Mouse (Mus musculus) spleen, postnatal 14 days (tissue): ENCODE measurements at regions not wholly inside any gene's neighbourhood (a gene's known extent, or its start where the extent isn't known, plus 50 kb on each side); places are given as distances from the start of the nearest gene placed in this dataset.
A peak's percentile ranks its signal among the peaks of the same experiment; 100 is the strongest.

Source experiments
- DNase-seq, 2 experiments: peaks; one replicate each; pipeline ENCODE4 v3.0.0; 2021 to 2022; ENCODE audit warnings: low spot score in 2 of 2

- DNase-seq, result no peak
Observed at GRCm38 (mm10) chr8:26689479-26690177, 287.5 kb upstream of the Zfp703 start.

GRCm38 (mm10) chr8:26690178-26690735, 286.9 kb upstream of the Zfp703 start:
- no peak for DNase-seq

- DNase-seq, result no peak
Observed at GRCm38 (mm10) chr8:26697579-26698084, 279.5 kb upstream of the Zfp703 start.

GRCm38 (mm10) chr8:26698580-26698979, 278.5 kb upstream of the Zfp703 start:
- DNase-seq, result peak in 1 of 2 experiments; percentile 6

DNA sequence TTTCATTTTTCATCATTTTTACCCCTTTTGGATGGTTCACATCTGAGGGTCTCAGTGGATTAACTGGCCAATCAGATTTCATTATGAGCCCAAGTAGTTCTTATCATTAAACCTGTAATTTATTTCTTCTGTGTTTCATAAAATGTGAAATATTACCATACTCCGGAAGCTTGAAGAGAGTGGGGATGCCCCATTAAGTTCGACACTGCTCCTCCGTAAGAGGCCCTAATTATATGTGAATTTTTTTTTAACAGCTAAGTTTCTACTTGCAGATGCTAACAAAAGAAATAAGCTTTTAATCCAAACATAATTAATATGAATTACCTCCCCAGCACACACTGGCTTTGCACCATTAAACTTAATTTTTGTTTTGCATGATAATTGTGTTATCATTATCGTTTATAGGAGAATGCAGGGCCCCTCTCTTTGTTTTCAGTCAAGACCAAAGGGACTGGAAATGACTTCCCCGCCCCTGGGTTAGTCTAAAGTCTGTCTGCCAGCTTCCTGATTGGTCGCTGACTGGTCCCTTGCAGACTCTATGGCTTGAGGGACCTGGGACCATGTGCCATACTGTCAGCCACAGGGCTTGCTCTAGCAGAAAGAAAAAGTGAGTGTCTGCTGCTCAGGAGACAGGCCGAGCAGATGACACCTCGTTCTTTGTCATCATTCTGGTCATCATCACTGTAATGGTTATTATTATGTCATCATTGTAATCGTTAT, 270.9 kb upstream of the Zfp703 start:
- DNase-seq, result no peak

GRCm38 (mm10) chr8:26706768-26707156, 270.4 kb upstream of the Zfp703 start:
- no peak for DNase-seq

DNA sequence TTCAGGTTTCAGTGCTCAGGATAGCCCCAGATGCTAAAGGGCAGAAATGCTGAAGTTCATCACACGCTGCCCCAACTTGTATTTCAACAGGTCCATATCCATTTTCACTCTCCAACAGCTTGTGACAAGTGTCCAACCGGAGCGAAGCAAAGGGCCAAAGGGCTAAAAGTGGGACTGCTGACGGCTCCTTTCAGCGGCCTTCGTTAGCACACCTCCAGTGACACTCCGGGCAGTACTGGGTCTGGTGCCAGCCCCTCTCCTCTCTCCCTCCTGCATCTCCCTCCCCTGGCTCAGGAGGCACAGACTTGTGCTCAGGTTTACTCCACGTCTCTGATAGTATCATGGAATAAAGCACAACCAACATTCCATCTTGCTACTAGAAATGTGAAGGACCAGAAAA, 263.3 kb upstream of the Zfp703 start:
- no peak for DNase-seq

GRCm38 (mm10) chr8:26714714-26715113, 262.4 kb upstream of the Zfp703 start:
- DNase-seq, result no peak

- no peak for DNase-seq
Observed at GRCm38 (mm10) chr8:26718409-26719355, 258.4 kb upstream of the Zfp703 start.

GRCm38 (mm10) chr8:26722766-26723165, 254.4 kb upstream of the Zfp703 start:
- no peak for DNase-seq

- no peak for DNase-seq
Observed at GRCm38 (mm10) chr8:26724628-26725027, 252.5 kb upstream of the Zfp703 start.

DNA sequence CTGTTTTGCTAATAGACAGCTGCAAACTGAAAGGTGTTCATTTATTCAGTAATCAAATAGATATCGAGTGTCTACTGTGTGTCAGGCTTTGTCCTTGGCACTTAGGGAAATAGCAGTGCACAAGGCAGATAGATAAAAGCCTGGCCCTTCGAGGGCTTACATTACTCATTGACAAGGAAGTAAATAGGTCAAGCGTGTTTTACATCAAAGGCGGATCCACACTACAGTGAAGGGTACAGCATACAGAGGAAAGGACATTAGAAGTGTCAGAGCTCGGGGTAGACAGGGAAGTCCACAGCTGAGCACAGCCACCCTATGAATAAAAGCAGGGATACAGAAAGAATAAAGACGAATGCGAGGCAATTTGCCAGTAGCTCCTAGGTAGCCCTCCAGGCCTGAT, 251.6 kb upstream of the Zfp703 start:
- no peak for DNase-seq

DNA sequence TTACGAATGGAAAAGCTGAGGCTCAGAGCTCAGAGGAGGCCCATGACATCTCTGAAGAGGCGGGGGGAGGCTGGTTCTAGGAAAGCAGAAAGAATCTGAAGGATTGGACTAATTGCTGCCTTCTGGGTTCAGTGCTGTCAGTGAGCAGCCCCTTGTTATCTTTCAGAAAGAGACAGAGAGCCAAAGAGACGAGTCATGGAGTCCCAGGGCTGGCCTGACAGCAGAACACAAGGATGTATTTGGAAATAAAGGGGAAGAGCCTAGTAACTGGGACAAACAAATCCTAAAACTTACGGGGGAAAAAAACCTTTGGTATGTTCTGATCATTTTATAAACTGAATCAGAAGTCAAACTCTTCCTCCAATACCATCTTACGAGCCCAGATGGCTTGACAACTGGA, 247.8 kb upstream of the Zfp703 start:
- DNase-seq, result no peak

DNA sequence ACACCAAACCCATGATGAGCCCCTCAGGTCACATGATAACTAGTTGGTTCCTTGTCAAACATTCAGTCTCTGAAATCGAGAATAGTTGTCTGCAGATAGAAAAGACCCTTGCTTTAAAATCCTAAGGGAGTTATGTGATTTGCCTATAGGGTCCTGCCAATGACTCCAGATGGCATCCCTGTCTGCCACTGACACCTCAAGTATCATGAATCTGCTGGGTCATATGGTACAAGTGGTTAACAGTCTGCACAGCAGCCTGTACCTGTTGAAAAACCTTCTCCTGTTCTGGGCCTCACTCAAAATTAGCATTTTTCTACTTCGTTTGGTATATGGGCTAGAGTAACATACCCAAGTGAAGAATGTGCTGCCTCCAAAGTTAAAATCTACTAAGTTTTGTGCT, 246.0 kb upstream of the Zfp703 start:
- no peak for DNase-seq

GRCm38 (mm10) chr8:26744424-26744823, 232.7 kb upstream of the Zfp703 start:
- DNase-seq, result no peak

DNA sequence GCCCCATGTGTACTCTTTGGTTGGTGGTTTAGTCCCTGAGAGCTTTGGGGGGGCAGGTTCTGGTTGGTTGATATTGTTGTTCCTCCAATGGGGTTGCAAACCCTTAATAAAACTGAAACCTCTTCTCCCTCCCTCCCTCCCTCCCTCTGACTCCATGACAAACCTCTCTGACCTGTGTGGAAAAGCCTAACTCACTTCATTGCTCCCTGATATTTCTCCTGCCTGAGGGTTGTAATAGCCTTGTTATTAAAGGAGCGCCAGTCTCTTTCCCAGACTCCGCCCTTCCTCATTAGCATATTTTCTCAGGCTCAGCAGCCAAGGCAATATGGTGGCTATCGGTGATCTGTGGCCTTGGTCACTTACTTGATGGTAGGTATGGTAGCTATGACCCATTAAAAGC, 230.3 kb upstream of the Zfp703 start:
- no peak for DNase-seq

GRCm38 (mm10) chr8:26747241-26747972, 229.7 kb upstream of the Zfp703 start:
- DNase-seq, result no peak

DNA sequence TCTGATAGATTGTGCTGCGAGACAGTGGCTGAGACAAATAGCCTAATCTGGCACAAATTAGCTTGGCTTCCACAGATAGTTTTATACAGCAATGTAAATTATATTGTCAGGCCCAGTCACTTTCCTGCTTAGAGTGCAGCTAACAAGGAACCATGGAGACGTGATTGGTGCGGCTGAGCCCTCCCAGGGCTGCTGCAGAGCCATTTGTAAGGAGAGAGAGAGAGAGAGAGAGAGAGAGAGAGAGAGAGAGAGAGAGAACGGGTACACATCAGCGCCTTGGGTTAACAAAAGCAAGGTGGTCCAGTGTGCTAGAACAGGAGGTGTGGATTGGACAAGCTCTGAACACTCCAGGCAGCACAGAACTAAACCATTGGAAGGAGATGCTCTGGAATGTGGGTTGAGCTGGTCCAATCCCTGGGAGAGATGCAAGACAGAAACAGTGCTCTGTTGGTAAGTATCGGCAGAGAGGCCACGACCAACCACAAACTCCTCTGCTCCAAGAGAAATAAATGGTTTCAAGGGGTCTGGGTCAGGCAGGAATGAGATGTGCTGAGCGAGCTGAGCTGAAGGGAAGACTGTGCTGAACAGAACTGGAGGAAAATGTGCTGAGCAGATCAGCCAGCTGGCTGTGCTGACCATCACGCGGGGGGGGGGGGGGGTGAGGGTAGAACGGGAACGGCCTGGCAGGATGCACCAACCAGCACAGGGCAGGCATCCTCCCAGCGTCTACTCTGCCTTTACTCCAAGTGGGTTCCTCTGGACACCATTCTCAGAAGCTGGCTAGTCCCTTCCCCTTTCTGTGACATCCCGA, 228.8 kb upstream of the Zfp703 start:
- no peak for DNase-seq

DNA sequence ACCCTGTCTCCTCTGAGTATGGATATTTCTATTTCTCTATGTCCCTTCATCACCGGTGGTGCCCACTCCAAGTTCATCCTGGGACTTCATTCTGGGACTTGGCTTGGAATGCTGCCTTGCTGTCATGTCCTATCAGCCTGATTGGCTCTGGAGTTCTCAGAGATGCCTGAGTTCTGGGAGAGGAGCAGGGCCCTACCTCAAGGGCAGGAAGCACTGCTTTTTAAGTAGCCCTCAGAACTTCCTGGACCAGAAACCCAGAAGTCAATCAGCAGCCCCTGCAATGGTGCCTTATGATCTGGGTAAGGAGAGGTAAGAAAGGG, 228.2 kb upstream of the Zfp703 start:
- DNase-seq, result no peak

- no peak for DNase-seq
Observed at GRCm38 (mm10) chr8:26750120-26750519, 227.0 kb upstream of the Zfp703 start.
